Mouse (Mus musculus) layer of hippocampus, adult 2 months (tissue): ENCODE data around the gene Slamf9. TPM values are rescaled to one million over a fixed set of nuclear protein-coding genes. Genes with fewer than 3 reads are reported as not detected.

Source experiments
- DNase-seq, 2 experiments: peaks; one replicate each; pipeline ENCODE4 v3.0.0; 2022; ENCODE audit warnings: low spot score in 2 of 2
- H3K27ac ChIP-seq: fragments of 200-600 bp; 2 replicates; pipeline ENCODE4 v1.8.1; 2022
- H3K4me3 ChIP-seq: fragments of 200-600 bp; 2 replicates; pipeline ENCODE4 v1.8.1; 2022; ENCODE audit warnings: mild to moderate bottlenecking
- CTCF ChIP-seq: fragments of 200-600 bp; conservative IDR thresholded peaks from 2 replicates; pipeline ENCODE4 v1.8.1; 2022; ENCODE audit warnings: antibody characterized with exemption, mild to moderate bottlenecking, moderate library complexity
- total RNA-seq, 2 experiments: library from RNA; stranded (reverse); gene quantifications; 2 replicates each; pipeline ENCODE4 v1.2.3; 2021

Slamf9 gene
- total RNA-seq, 2 experiments from 2014 or later: 0.38 TPM; not detected in 1

- TF ChIP-seq CTCF: no peak
- no peak overlapping the region for H3K27ac ChIP-seq
- H3K4me3 ChIP-seq: no peak overlapping the region; the same call in 1 of the 2 replicates
- DNase-seq: no peak
Measured at GRCm38 (mm10) chr1:172502145-172503110, 27.3 kb downstream of the Slamf9 start.

GRCm38 (mm10) chr1:172503111-172503997 is 28.2 kb downstream of the Slamf9 start:
- peak overlapping the region; percentile 18; the same call in 1 of the 2 replicates for H3K27ac ChIP-seq
- no peak for DNase-seq
- TF ChIP-seq CTCF: no peak

GRCm38 (mm10) chr1:172504756-172505155 is 29.6 kb downstream of the Slamf9 start:
- TF ChIP-seq CTCF: no peak
- H3K4me3 ChIP-seq: no peak overlapping the region
- H3K27ac ChIP-seq: no peak overlapping the region
- DNase-seq: no peak

More at GRCm38 (mm10) chr1:172503111-172503997, 28.2 kb downstream of the Slamf9 start:
- H3K4me3 ChIP-seq: no peak overlapping the region; the same call in 1 of the 2 replicates

GRCm38 (mm10) chr1:172507001-172507400 is 31.8 kb downstream of the Slamf9 start:
- no peak overlapping the region for H3K27ac ChIP-seq
- TF ChIP-seq CTCF: no peak
- H3K4me3 ChIP-seq: no peak overlapping the region
- DNase-seq: no peak

GRCm38 (mm10) chr1:172507701-172508100 is 32.5 kb downstream of the Slamf9 start:
- TF ChIP-seq CTCF: no peak
- no peak overlapping the region for H3K4me3 ChIP-seq
- no peak overlapping the region for H3K27ac ChIP-seq
- no peak for DNase-seq

GRCm38 (mm10) chr1:172508172-172508571 is 33.0 kb downstream of the Slamf9 start:
- no peak for DNase-seq
- no peak for TF ChIP-seq CTCF
- Histone ChIP-seq H3K27ac (no peak overlapping the region), H3K4me3 (no peak overlapping the region)

- TF ChIP-seq CTCF: no peak
- Histone ChIP-seq H3K4me3 (no peak overlapping the region), H3K27ac (no peak overlapping the region)
- DNase-seq: no peak
Measured at GRCm38 (mm10) chr1:172509235-172509634, 34.1 kb downstream of the Slamf9 start.

GRCm38 (mm10) chr1:172509983-172510382 is 34.8 kb downstream of the Slamf9 start:
- no peak for DNase-seq
- no peak for TF ChIP-seq CTCF
- no peak overlapping the region for H3K27ac ChIP-seq
- H3K4me3 ChIP-seq: no peak overlapping the region

GRCm38 (mm10) chr1:172510421-172510972 is 35.3 kb downstream of the Slamf9 start:
- TF ChIP-seq CTCF: no peak
- Histone ChIP-seq H3K4me3 (no peak overlapping the region), H3K27ac (no peak overlapping the region)
- no peak for DNase-seq

- Histone ChIP-seq H3K4me3 (peak overlapping the region; percentile 2; the same call in 1 of the 2 replicates), H3K27ac (peak overlapping the region; percentile 70)
- no peak for DNase-seq
- peak; percentile 56 for TF ChIP-seq CTCF
Measured at GRCm38 (mm10) chr1:172512962-172513361, 37.8 kb downstream of the Slamf9 start.

GRCm38 (mm10) chr1:172513525-172514212 is 38.5 kb downstream of the Slamf9 start:
- DNase-seq: no peak
- H3K4me3 ChIP-seq: no peak overlapping the region
- TF ChIP-seq CTCF: no peak
- peak overlapping the region; percentile 70 for H3K27ac ChIP-seq

GRCm38 (mm10) chr1:172514213-172514529 is 39.0 kb downstream of the Slamf9 start:
- DNase-seq: no peak
- no peak overlapping the region for H3K4me3 ChIP-seq
- TF ChIP-seq CTCF: no peak
- H3K27ac ChIP-seq: peak overlapping the region; percentile 70; the same call in 1 of the 2 replicates
